Mouse (Mus musculus) liver, embryonic 14.5 days (tissue): ENCODE measurements at regions not wholly inside any gene's neighbourhood (a gene's known extent, or its start where the extent isn't known, plus 50 kb on each side); places are given as distances from the start of the nearest gene placed in this dataset.

Source experiments
- CTCF ChIP-seq: IDR thresholded peaks from 2 replicates; pipeline ENCODE4 v1.5.1; 2016; ENCODE audit warnings: antibody characterized with exemption, low read depth, control low read depth
- EP300 ChIP-seq: IDR thresholded peaks from 2 replicates; pipeline ENCODE4 v1.6.1; 2016; ENCODE audit warnings: antibody characterized with exemption, low read depth

DNA sequence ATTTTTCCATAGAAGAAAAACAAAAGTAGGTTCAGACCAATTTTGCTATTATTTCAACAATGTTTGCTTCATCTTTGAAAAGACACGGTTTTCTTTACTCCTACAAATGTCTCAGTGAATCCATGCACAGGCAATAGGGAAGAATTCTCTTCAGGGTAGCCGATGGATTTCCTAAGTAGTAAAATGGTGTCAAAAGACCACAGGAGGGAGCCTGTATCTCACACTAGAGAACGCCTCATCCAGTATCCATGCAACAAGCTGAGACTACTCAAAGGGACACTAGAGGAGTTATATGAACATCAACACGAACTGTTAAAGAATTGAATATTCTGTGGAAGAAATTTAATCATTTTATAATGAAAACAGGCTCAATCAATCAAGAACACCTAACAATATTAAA lies 174.8 kb upstream of the Tacr3 start:
- no peak for TF ChIP-seq CTCF
- no peak for TF ChIP-seq EP300
